Mouse (Mus musculus) megakaryocyte, embryonic 14.5 days (primary cell): ENCODE measurements around the gene Pacrg. TPM values are rescaled to one million over a fixed set of nuclear protein-coding genes. Genes with fewer than 3 reads are reported as not detected.

ENCODE experiments used
- H3K27me3 ChIP-seq: replicated peaks from 2 replicates; pipeline ENCODE3; 2012; ENCODE audit warnings: inconsistent platforms
- H3K36me3 ChIP-seq: replicated peaks from 2 replicates; pipeline ENCODE3; 2012; ENCODE audit warnings: low read length, inconsistent platforms, mixed read lengths
- H3K4me1 ChIP-seq: 2 replicates; pipeline ENCODE4 v1.6.1; 2012; ENCODE audit warnings: inconsistent platforms
- H3K4me3 ChIP-seq: replicated peaks from 2 replicates; pipeline ENCODE3; 2012; ENCODE audit warnings: moderate library complexity, mild to moderate bottlenecking, inconsistent platforms
- H3K9me3 ChIP-seq: 2 replicates; pipeline ENCODE4 v1.6.1; 2012; ENCODE audit warnings: inconsistent platforms
- FLI1 ChIP-seq: IDR thresholded peaks from 2 replicates; pipeline ENCODE4 v1.6.1; 2012; ENCODE audit warnings: low read length, inconsistent platforms, mixed read lengths
- GATA1 ChIP-seq: IDR thresholded peaks from 3 replicates; pipeline ENCODE4 v1.6.1; 2012; ENCODE audit warnings: mixed read lengths, low read length, inconsistent platforms, borderline replicate concordance
- polyA plus RNA-seq: library from polyadenylated mRNA; stranded (reverse); fragments of >175 nt; gene quantifications from 2 replicates; pipeline ENCODE4 v1.2.3, GENCODE M21; 2012; ENCODE audit warnings: low replicate concordance; ENCODE audit not compliant: insufficient read depth

Gene Pacrg
- polyA plus RNA-seq, 1 experiment, result 0.10 TPM

DNA sequence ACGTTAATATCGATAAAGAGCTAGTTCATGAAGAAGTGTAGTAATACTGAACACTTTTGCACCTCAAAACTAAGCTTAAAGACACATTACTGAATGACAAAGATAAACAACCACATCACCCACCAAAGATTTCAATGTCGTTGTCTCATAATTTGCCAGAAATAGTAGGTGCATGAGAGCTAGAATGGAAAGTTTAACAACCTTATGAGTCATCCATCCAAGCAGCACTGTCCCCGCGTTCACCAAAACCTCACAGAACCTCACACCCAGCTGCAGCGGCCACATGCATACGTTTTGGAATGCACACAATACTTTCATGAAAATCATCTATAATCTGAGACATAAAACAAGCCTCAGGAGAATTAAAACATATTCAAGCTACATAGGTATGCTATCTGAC is 206.3 kb downstream of the Pacrg start:
- Histone ChIP-seq H3K9me3 (peaks cover 8% of the 10 kb centered on the region), H3K4me1 (peaks cover 6% of the 10 kb centered on the region), H3K4me3 (no peak overlapping the region), H3K27me3 (no peaks in the 10 kb centered on the region), H3K36me3 (no peaks in the 10 kb centered on the region)
- no peak for TF ChIP-seq GATA1
- no peak for TF ChIP-seq FLI1

DNA sequence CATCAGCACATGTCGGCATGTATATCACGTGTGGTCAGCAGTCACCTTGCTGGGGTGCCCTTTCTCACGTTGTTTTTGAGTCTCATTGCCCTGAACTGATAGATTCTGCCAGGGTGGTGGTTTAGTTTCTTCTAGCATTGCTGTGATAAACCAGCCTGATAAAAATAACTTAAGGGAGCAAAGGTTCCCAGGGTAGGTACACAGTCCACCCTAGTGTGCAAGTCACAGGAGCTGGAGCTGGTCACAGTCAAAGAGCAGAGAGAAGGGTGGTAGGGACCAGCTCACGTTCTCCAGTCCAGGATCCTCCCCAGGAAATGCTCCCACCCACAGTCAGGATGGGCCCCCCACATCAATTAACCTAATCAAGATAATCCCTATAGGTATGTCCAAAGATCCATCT is 211.9 kb downstream of the Pacrg start:
- Histone ChIP-seq H3K9me3 (peaks cover 5% of the 10 kb centered on the region; the same call in 1 of the 2 replicates), H3K27me3 (no peaks in the 10 kb centered on the region), H3K36me3 (no peaks in the 10 kb centered on the region), H3K4me3 (no peak overlapping the region), H3K4me1 (peaks cover 6% of the 10 kb centered on the region)
- TF ChIP-seq GATA1, result no peak
- TF ChIP-seq FLI1, result no peak

DNA sequence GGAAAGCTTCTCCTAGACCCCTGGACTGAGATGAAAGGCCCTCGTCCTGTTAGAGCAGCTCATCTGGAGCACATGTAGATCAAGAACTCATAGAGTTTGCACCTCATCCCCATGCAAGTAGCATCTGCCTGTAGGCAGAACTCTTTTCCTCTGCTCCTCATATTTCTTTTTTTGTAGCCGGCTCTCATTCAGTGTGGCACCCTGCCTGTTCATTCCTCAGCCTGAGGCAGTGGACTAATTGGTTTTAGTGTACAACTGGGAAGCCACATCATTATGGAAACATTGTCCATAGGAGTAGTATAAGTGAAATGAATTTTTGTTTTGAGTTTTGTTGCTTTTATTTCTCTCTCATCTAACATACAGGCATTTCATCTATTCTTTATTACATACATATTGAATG is 212.6 kb downstream of the Pacrg start:
- peaks cover 5% of the 10 kb centered on the region; the same call in 1 of the 2 replicates for H3K9me3 ChIP-seq
- peaks cover 6% of the 10 kb centered on the region for H3K4me1 ChIP-seq
- no peak for TF ChIP-seq GATA1
- no peak for TF ChIP-seq FLI1
- no peaks in the 10 kb centered on the region for H3K36me3 ChIP-seq
- H3K4me3 ChIP-seq, result no peak overlapping the region
- H3K27me3 ChIP-seq, result no peaks in the 10 kb centered on the region

DNA sequence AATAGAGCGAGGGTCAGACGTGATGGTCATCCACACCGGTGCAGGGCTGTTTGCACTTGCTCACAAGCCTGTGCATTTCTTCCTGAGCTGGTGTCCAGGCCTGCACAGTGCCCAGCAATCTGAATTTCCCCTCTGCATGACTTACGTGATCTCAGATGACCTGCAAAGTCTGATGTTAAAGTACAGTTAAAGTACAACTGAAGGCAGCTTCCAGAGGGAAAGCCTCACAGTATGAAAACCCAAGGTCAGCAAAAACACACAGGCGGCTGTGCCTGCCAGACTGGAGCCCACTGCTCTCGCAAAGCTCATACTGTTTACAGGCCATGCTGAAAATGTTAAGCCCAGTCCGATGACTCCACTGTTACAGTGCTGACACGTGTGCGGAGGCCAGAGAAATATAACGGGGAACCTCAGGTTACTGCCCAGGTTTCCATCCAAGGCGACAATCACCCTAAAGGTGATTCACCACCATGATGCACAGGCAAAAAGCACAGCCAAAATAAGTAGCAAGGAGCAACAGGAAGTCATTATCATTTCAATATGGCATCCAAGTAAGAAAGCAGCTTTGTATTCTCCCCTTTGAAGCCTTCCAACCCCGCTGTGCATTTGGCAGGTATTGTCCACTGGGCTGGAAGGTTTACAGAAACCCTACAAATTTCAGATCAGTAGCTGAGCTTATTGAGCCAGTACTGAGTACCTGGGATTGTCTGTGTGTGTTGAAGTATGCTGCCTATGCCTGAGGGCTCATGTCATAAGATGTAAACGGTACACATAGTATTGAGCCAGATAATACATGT is 213.6 kb downstream of the Pacrg start:
- Histone ChIP-seq H3K9me3 (peaks cover 5% of the 10 kb centered on the region; the same call in 1 of the 2 replicates), H3K4me1 (peaks cover 6% of the 10 kb centered on the region), H3K36me3 (no peaks in the 10 kb centered on the region), H3K4me3 (no peak overlapping the region), H3K27me3 (no peaks in the 10 kb centered on the region)
- TF ChIP-seq FLI1 (no peak), GATA1 (no peak)

DNA sequence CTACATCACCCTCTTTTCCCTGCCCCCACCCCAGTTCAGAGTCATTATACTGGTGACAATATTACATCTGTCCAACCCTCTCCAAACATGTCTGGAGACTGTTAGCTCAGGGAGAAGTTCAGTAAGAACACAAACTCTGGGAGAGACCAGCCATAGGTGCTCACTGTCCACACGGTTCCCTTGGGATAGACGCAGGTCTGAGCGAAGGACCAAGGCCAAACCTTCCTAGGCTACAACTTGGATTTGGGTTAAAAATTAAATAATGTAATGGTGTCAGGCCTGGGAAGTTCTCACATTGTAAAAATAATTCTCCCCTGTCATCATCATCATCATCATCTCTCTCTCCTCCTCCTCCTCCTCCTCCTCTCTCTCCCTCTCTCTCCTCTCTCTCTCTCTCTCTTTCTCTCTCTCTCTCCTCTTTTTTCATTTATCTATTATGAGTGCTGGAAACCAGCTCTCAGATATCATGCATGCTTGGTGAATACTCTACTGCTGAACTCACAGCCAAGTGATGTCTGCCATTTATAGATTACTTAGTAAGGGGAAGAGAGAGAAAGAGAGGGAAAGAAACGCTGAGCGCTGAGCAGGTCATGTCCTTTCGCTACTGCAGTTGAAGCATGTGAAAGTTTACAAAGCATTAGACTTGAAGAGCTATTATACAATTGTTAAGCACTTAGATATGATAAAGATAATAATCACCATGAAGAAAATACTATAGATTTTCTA is 215.2 kb downstream of the Pacrg start:
- Histone ChIP-seq H3K36me3 (no peaks in the 10 kb centered on the region), H3K9me3 (peaks cover 5% of the 10 kb centered on the region; the same call in 1 of the 2 replicates), H3K4me3 (no peak overlapping the region), H3K4me1 (peaks cover 6% of the 10 kb centered on the region), H3K27me3 (no peaks in the 10 kb centered on the region)
- no peak for TF ChIP-seq FLI1
- no peak for TF ChIP-seq GATA1

DNA sequence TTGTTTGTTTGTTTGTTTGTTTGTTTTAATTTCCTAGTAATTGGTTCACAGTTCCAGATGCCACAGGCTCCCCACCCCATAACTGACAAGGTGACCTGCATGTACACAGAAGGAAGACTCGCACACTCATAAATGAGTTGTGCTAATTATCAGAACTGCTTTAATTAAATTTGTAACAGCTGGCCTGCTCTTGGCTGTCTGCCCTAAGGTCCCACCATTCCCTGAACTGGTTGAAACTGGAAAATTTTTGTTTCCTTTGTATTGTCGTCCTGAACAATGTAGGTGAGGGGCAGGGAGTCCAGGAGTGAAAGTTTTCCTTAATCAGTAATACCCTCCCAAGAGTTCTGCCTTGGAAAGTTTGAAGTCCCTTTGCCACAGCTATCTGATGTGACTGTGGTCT is 219.5 kb downstream of the Pacrg start:
- Histone ChIP-seq H3K4me1 (no peaks in the 10 kb centered on the region), H3K27me3 (no peaks in the 10 kb centered on the region), H3K9me3 (no peaks in the 10 kb centered on the region), H3K4me3 (no peak overlapping the region), H3K36me3 (no peaks in the 10 kb centered on the region)
- TF ChIP-seq FLI1 (no peak), GATA1 (no peak)

DNA sequence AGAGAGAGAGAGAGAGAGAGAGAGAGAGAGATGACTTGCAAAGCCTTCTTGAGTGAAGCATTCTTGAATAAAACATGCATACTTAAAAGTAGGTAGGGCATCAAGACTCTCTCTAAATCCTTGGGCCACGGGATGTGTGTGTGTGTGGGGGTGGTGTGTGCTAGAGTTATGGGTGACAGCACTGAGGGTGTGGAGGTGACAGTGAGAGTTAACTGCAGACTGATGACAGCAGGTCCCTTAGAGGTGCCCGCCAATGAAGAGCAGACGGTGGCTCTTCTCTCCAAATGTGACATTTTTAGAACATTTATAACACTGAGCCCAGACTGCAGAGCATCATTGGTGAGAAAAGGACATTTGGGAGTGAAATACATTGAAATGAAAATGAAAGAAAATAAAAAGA is 220.2 kb downstream of the Pacrg start:
- no peak for TF ChIP-seq GATA1
- TF ChIP-seq FLI1, result no peak
- H3K36me3 ChIP-seq, result no peaks in the 10 kb centered on the region
- no peaks in the 10 kb centered on the region for H3K4me1 ChIP-seq

DNA sequence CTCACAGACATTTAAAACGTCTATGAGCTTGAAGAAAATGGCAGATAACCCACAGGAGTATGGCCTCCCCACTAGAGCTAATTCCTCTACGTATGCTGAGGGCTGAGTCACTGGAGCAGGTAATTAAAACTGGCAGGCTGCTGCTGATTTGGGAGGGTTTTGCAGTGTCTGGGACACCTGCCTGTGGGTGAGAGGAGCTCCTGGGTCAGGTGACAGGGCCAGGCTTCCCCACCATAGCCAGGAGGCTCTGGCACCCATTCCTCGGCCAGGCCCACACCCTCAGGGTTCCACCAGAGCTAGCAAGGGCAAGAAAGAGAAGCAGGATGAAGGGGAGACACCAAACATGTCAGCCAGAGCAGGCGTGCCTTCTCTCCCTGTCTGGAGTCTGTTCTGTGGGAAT is 222.5 kb downstream of the Pacrg start:
- no peaks in the 10 kb centered on the region for H3K4me1 ChIP-seq
- TF ChIP-seq FLI1, result no peak
- TF ChIP-seq GATA1, result no peak
- no peaks in the 10 kb centered on the region for H3K27me3 ChIP-seq

More for the DNA sequence above, 220.2 kb downstream of the Pacrg start:
- Histone ChIP-seq H3K4me3 (no peak overlapping the region), H3K27me3 (no peaks in the 10 kb centered on the region), H3K9me3 (no peaks in the 10 kb centered on the region)

DNA sequence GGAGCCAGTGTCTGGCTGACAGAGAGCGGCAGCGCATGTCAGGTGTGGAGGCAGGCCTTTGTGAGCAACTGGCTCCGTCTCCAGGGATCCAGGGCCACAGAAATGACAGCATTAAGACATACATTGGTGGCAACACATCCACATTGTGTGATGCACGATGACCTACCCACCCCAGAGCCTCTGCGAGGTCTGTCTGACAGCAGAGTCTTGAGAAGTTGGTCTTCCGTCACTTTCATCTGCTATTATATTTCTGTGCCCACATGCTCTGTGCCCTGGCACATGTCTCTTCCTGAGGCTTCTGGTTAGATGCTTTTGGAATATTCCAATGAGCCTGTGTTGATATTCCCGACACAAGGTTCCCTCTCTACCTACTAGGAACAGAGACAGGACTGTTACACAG is 224.5 kb downstream of the Pacrg start:
- Histone ChIP-seq H3K4me1 (no peaks in the 10 kb centered on the region), H3K9me3 (no peaks in the 10 kb centered on the region), H3K36me3 (no peaks in the 10 kb centered on the region), H3K27me3 (no peaks in the 10 kb centered on the region), H3K4me3 (no peak overlapping the region)
- no peak for TF ChIP-seq GATA1
- TF ChIP-seq FLI1, result no peak

More for the DNA sequence above, 222.5 kb downstream of the Pacrg start:
- Histone ChIP-seq H3K4me3 (no peak overlapping the region), H3K36me3 (no peaks in the 10 kb centered on the region), H3K9me3 (no peaks in the 10 kb centered on the region)

DNA sequence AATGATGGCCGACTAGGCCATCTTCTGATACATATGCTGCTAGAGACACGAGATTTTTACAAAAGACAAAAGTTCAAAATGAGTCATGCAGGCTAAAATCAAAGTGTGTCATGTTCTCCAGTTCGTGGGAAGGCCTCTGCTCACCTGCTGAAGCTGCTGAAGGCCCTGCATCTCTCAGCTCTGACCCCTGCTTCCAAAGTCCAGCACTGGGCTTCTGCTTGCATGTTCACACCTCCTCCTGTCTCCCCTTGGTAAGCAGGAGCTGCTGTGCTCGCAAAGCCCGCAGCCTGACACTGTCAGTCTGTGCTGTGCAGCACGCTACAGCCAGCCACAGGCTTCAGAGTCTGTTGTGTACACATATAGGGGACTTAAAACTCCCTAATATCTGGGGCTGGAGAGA is 225.4 kb downstream of the Pacrg start:
- no peaks in the 10 kb centered on the region for H3K9me3 ChIP-seq
- no peak for TF ChIP-seq GATA1
- no peak for TF ChIP-seq FLI1
- H3K36me3 ChIP-seq, result no peaks in the 10 kb centered on the region
- H3K4me3 ChIP-seq, result no peak overlapping the region
- no peaks in the 10 kb centered on the region for H3K4me1 ChIP-seq
- no peaks in the 10 kb centered on the region for H3K27me3 ChIP-seq
